Mouse (Mus musculus) midbrain, embryonic 14.5 days (tissue): ENCODE measurements around the gene Ube2s. TPM values are rescaled to one million over a fixed set of nuclear protein-coding genes. Genes with fewer than 3 reads are reported as not detected.
"Not testable (repeated sequence)": the region's sequence is repeated elsewhere in the genome, so short reads cannot be mapped to it uniquely, and the experiment has no call there.

Experiments
- ATAC-seq: fragments of 200-750 bp; cut with Nextera tagmentation; 2 replicates; pipeline ENCODE4 v1.8.0; 2017; ENCODE audit warnings: moderate number of reproducible peaks, moderate library complexity; ENCODE audit not compliant: low FRiP score, low TSS enrichment
- DNase-seq: peaks from one replicate; pipeline ENCODE4 v3.0.0-alpha.2; 2015
- H3K27ac ChIP-seq: fragments of 300-500 bp; sonication (generic); replicated peaks from 2 replicates; pipeline ENCODE4 v1.5.1; 2014; ENCODE audit warnings: mild to moderate bottlenecking, low read depth, low read length, moderate library complexity
- H3K27me3 ChIP-seq: fragments of 300-500 bp; sonication (generic); 2 replicates; pipeline ENCODE4 v1.6.1; 2014; ENCODE audit warnings: low read length, control low read depth, mixed read lengths; ENCODE audit not compliant: control insufficient read depth, insufficient read depth
- H3K36me3 ChIP-seq: fragments of 300-500 bp; sonication (generic); 2 replicates; pipeline ENCODE4 v1.6.1; 2014; ENCODE audit warnings: low read length, control low read depth; ENCODE audit not compliant: control insufficient read depth, insufficient read depth
- H3K4me1 ChIP-seq: fragments of 300-500 bp; sonication (generic); 2 replicates; pipeline ENCODE4 v1.6.1; 2014; ENCODE audit warnings: mild to moderate bottlenecking, antibody characterized with exemption, low read length, control low read depth; ENCODE audit not compliant: control insufficient read depth, insufficient read depth
- H3K4me2 ChIP-seq: fragments of 300-500 bp; sonication (generic); 2 replicates; pipeline ENCODE4 v1.6.1; 2014; ENCODE audit warnings: mild to moderate bottlenecking, low read length, moderate library complexity
- H3K4me3 ChIP-seq: fragments of 300-500 bp; sonication (generic); replicated peaks from 2 replicates; pipeline ENCODE4 v1.5.1; 2014; ENCODE audit warnings: low read depth, low read length
- H3K9ac ChIP-seq: fragments of 300-500 bp; sonication (generic); replicated peaks from 2 replicates; pipeline ENCODE4 v1.6.1; 2014; ENCODE audit warnings: mild to moderate bottlenecking, low read length, moderate library complexity
- H3K9me3 ChIP-seq: fragments of 300-500 bp; sonication (generic); 2 replicates; pipeline ENCODE4 v1.6.1; 2016; ENCODE audit warnings: low read length, control low read depth, mixed read lengths; ENCODE audit not compliant: control insufficient read depth
- WGBS: fragments of 180-500 bp; shearing (Covaris S2); extraction: QIAGEN DNeasy Blood & Tissue Kit; methylation state at CpG from one replicate; pipeline ENCODE4 v1.1.7; 2014; 5-methylcytosine and 5-hydroxymethylcytosine counted together
- polyA plus RNA-seq: library from polyadenylated mRNA; unstranded; fragments of >200 nt; fragmentation: Nextera tagmentation; extraction: Ambion mirVana; gene quantifications from 2 replicates; pipeline ENCODE4 v1.2.1, GENCODE M21; 2014

The Ube2s gene
- polyA plus RNA-seq = 290 and 338 TPM in 2 replicates

DNA sequence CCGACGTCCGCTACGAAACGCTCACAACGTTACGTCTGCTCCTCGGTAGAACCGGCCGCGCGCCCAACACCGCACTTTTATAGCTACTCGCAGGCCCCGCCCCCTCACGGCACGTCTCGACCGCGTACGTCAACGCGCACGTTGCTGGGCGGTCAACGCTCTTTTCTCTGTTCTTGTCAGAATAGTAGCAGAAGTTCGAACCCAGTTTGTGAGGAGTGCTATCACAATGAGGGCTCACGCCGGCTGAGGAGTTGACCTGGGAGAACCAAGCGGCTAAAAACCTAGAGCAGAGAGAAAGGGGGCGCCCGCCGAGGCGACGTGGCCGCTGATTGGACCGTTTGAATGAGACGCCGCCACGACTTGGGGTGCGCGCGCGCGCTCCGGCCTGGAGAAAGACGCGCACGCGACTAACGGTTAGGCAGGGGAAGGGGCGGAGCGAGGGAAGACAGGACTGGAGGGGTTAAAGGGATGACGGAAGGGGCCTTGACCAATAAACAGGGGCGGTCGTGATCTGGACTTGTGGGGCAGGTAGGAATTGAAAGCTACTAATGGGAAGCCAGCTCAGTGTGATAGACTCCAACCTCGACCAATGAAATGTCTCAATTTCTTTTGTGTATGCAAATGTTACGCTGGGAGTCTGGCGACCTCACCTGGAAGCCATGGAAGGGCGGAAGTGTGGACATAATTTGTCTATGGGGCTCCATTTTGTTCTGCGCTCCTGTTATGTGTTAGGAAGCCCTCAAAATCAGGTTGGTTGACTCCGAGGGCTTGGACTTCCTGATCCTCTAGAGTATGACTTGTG is at the start of gene Ube2s:
Ube2s (minus strand) TSS at position 288 of the 802 bp plus-strand sequence.
- peak; percentile 100 for DNase-seq
- Histone ChIP-seq H3K4me2 (peak within 1 kb of the TSS; percentile 88), H3K4me3 (peak within 1 kb of the TSS; percentile 96), H3K27me3 (no peaks in the 10 kb centered on the region), H3K9ac (peak within 1 kb of the TSS; percentile 90), H3K4me1 (peaks cover 18% of the 10 kb centered on the region), H3K36me3 (peaks cover 25% of the 10 kb centered on the region), H3K27ac (peak within 1 kb of the TSS; percentile 98), H3K9me3 (no peaks in the 10 kb centered on the region)
- WGBS = under 1% methylated on average over 62 of the region's 62 CpGs
- peak; percentile 99 for ATAC-seq

GRCm38 (mm10) chr7:4860926-4861325 is 48.5 kb upstream of the Ube2s start:
- not testable (repeated sequence) for H3K9ac ChIP-seq, H3K4me1 ChIP-seq, H3K27ac ChIP-seq, DNase-seq, H3K36me3 ChIP-seq, ATAC-seq, H3K4me2 ChIP-seq, H3K9me3 ChIP-seq, H3K27me3 ChIP-seq, H3K4me3 ChIP-seq
- 76% methylated on average over 3 of the region's 3 CpGs for WGBS

DNA sequence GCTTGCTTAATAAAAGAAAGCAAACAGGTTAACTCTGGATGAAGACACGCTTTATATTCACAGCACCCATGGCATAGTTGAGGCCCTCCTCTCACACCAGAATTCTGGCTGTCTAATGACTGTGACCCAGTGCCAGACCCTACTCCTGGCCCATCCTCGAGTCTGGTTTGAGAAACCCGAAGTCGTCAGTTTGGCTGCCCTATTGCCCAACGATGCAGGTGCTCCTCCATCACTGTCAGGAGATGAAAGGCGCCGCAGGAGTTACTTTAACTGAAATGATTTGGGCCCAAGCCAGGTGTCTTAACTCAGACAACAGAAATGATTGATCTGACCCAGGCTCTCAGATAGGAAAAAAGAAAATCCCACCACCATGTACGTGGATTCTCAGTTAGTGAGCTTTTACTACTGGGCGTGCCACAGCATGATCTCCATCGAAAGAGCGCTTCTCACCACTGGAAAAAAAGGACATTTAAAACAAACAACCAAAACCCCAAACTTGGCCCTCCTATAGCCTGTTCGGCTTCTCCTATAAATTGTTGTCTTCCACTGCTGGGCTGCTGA is 47.1 kb upstream of the Ube2s start:
- H3K4me2 ChIP-seq = no peak overlapping the region
- H3K36me3 ChIP-seq = no peaks in the 10 kb centered on the region
- no peaks in the 10 kb centered on the region for H3K4me1 ChIP-seq
- 88% methylated on average over 12 of the region's 12 CpGs for WGBS
- DNase-seq (no peak), ATAC-seq (no peak)
- H3K4me3 ChIP-seq = no peak overlapping the region
- no peak overlapping the region for H3K9ac ChIP-seq
- H3K27ac ChIP-seq = no peak overlapping the region
- no peaks in the 10 kb centered on the region for H3K27me3 ChIP-seq
- no peaks in the 10 kb centered on the region for H3K9me3 ChIP-seq

DNA sequence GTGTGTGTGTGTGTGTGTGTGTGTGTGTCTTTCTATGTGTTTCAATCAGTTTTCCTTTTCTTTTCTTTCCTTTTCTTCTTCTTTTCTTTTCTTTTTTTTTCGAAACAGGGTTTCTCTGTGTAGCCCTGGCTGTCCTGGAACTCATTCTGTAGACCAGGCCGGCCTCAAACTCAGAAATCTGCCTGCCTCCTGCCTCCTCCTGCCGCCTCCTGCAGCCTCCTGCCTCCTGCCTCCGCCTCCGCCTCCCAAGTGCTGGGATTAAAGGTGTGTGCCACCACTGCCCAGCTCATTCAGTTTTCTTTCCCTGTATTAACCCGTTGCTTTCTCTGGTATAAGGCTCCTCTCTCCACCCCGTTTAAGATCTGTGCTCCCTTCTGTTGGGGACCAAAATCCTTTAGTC is 44.9 kb upstream of the Ube2s start:
- no peaks in the 10 kb centered on the region for H3K36me3 ChIP-seq
- DNase-seq = no peak
- no peaks in the 10 kb centered on the region for H3K27me3 ChIP-seq
- no peak overlapping the region for H3K27ac ChIP-seq
- H3K4me3 ChIP-seq = no peak overlapping the region
- no peak for ATAC-seq
- H3K4me2 ChIP-seq = no peak overlapping the region
- WGBS = 62% methylated on average over 7 of the region's 7 CpGs
- no peaks in the 10 kb centered on the region for H3K9me3 ChIP-seq
- H3K9ac ChIP-seq = no peak overlapping the region
- H3K4me1 ChIP-seq = no peaks in the 10 kb centered on the region

DNA sequence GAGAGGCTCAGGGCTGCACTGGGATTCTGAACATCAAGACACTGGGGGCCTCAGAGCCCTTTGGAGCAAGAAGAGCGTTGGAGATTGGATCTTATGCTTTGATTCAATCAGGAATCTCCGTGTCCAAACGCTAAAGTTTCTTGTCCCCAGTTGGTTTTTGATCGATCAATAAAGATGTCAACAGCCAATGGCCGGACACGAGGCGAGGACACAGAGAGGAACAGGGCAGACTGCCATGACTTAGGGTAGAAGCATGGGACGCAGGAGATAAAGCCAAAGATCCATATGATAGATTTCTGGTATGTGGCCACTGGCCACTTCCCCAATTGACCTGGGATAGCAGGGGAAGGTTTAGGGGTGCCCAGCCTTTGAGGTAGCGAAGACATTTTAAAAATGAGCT is 44.1 kb upstream of the Ube2s start:
- no peaks in the 10 kb centered on the region for H3K4me1 ChIP-seq
- H3K27me3 ChIP-seq = no peaks in the 10 kb centered on the region
- H3K27ac ChIP-seq = no peak overlapping the region
- no peaks in the 10 kb centered on the region for H3K9me3 ChIP-seq
- no peak overlapping the region for H3K4me2 ChIP-seq
- no peak overlapping the region for H3K4me3 ChIP-seq
- no peaks in the 10 kb centered on the region for H3K36me3 ChIP-seq
- 84% methylated on average over 9 of the region's 9 CpGs for WGBS
- H3K9ac ChIP-seq = no peak overlapping the region
- no peak for DNase-seq
- no peak for ATAC-seq

DNA sequence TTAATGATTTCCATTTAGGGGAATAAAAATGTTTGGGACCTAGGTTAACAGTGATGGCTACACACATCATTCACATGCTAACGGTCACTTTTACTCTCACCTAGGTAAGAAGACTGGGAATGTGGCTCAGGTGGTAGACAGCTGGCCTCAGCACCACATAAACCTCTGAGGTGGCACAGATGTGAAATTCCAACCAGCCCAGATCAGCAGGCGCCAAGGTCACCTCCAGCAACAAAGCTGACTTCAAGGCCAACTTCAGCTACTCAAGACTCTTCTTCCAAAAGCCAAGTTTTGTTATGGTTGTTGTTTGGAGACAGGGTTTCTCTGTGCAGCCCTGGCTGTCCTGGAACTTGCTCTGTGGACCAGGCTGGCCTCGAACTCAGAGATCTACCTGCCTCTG is 41.2 kb upstream of the Ube2s start:
- no peaks in the 10 kb centered on the region for H3K27me3 ChIP-seq
- DNase-seq (no peak), ATAC-seq (no peak)
- H3K4me3 ChIP-seq = no peak overlapping the region
- H3K27ac ChIP-seq = no peak overlapping the region
- WGBS = 88% methylated on average over 3 of the region's 3 CpGs
- no peak overlapping the region for H3K4me2 ChIP-seq
- H3K4me1 ChIP-seq = no peaks in the 10 kb centered on the region
- H3K9ac ChIP-seq = no peak overlapping the region
- H3K36me3 ChIP-seq = no peaks in the 10 kb centered on the region
- H3K9me3 ChIP-seq = no peaks in the 10 kb centered on the region

DNA sequence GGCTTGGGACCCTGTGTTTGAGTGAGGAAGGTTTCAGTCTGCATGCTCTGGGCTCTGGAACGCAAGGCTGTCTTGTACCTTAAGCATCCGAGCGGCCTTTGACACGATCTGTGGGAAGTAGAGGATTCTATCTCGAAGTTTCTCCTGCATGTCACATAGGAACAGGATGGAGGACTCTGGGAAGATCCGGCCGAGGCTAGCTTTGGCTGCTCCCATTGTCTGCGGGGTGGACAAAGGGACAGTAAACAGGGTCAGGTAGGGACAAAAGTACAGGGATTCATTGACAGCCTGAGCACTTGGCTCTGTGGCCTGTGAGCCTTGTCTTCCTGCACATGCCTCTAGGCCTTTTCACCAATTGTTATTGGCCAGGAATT is 38.9 kb upstream of the Ube2s start:
- ATAC-seq (no peak), DNase-seq (no peak)
- Histone ChIP-seq H3K9me3 (no peaks in the 10 kb centered on the region), H3K4me2 (no peak overlapping the region), H3K4me3 (no peak overlapping the region), H3K27me3 (no peaks in the 10 kb centered on the region), H3K36me3 (no peaks in the 10 kb centered on the region), H3K27ac (no peak overlapping the region), H3K9ac (no peak overlapping the region), H3K4me1 (no peaks in the 10 kb centered on the region)
- 73% methylated on average over 8 of the region's 8 CpGs for WGBS

DNA sequence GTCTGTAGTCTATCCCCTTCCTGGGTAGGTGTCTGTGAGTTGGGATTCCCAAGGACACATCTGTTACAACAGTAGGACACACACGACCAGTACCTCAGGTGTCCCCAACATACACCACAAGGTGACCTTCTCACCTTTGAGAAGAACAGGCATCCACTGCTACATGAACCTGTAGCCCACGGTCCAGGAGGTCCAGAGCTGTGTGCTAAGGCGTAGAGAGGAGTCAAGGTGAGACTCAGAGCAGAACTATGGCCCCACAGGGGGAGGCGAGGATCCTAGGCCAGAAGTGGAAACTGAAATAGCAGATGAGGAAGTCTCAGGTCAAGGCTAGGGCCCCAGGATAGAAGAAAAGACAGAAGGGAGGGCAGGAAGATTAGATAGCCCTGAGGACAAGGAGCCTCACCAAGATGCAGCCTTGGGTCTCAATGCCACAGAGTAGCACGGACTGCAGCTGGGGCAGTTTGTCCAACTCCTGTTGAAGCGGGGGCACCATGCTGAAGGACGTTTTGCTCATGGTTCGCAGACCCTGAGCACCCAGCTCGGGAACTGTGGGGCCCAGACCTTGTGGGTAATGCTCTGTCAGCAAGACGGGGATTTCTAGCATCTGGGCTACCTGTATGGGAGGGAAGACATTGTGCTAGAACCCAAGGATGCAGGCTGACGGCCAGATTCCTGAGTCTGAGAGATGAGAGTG is 38.4 kb upstream of the Ube2s start:
- Histone ChIP-seq H3K36me3 (no peaks in the 10 kb centered on the region), H3K4me3 (no peak overlapping the region), H3K9ac (no peak overlapping the region), H3K27ac (no peak overlapping the region), H3K27me3 (no peaks in the 10 kb centered on the region), H3K9me3 (no peaks in the 10 kb centered on the region), H3K4me2 (no peak overlapping the region), H3K4me1 (no peaks in the 10 kb centered on the region)
- ATAC-seq (no peak), DNase-seq (no peak)
- 76% methylated on average over 11 of the region's 11 CpGs for WGBS
